Mouse (Mus musculus) CH12.LX (cell line): ENCODE measurements around the gene Itpr2. TPM values are rescaled to one million over a fixed set of nuclear protein-coding genes. Genes with fewer than 3 reads are reported as not detected.

Source experiments
- DNase-seq: peaks from one replicate; pipeline ENCODE4 v3.0.0-alpha.2; 2013; ENCODE audit errors: extremely low read depth
- H3K27ac ChIP-seq: 2 replicates; pipeline ENCODE4 v1.5.1; 2012; ENCODE audit warnings: low read depth, mild to moderate bottlenecking, control low read depth, moderate library complexity; ENCODE audit not compliant: insufficient read depth
- H3K27me3 ChIP-seq: replicated peaks from 2 replicates; pipeline ENCODE3; 2012; ENCODE audit warnings: inconsistent platforms
- H3K36me3 ChIP-seq, 2 experiments: replicated peaks in 1 of 2; 2 replicates each; pipeline versions ENCODE3 to v1.6.1; 2012; ENCODE audit warnings: inconsistent platforms in 1 of 2, low read length in 1 of 2, mild to moderate bottlenecking in 1 of 2, mixed read lengths in 1 of 2, moderate library complexity in 1 of 2; ENCODE audit not compliant: control insufficient read depth in 1 of 2, insufficient read depth in 1 of 2
- H3K4me1 ChIP-seq, 2 experiments: 2 replicates each; pipeline ENCODE4 v1.6.1; 2012; ENCODE audit warnings: inconsistent platforms in 1 of 2, moderate library complexity in 1 of 2; ENCODE audit not compliant: insufficient read depth in 2 of 2, control insufficient read depth in 1 of 2
- H3K4me2 ChIP-seq: 2 replicates; pipeline ENCODE4 v1.6.1; 2012; ENCODE audit warnings: low read depth, mild to moderate bottlenecking, control low read depth; ENCODE audit not compliant: poor library complexity, insufficient read depth, severe bottlenecking
- H3K4me3 ChIP-seq, 3 experiments: fragments of 150-350 bp in 1 of 3; sonication (generic) in 1 of 3; replicated peaks in 1 of 3; 2 replicates each; pipeline versions ENCODE3 to v1.5.1; 2011 to 2012; ENCODE audit warnings: low read depth in 2 of 3, low read length in 2 of 3, mild to moderate bottlenecking in 2 of 3, moderate library complexity in 2 of 3, control low read depth in 1 of 3, improper control_type of control experiment in 1 of 3, inconsistent platforms in 1 of 3, mixed read lengths in 1 of 3; ENCODE audit not compliant: poor library complexity in 1 of 3
- H3K79me2 ChIP-seq: replicated peaks from 2 replicates; pipeline ENCODE4 v1.6.1; 2012; ENCODE audit warnings: mild to moderate bottlenecking, moderate library complexity; ENCODE audit not compliant: control insufficient read depth, poor library complexity, insufficient read depth, severe bottlenecking; ENCODE audit errors: extremely low read depth
- H3K9ac ChIP-seq: 2 replicates; pipeline ENCODE4 v1.6.1; 2012; ENCODE audit warnings: low read depth, mild to moderate bottlenecking, control low read depth, moderate library complexity; ENCODE audit not compliant: insufficient read depth
- H3K9me3 ChIP-seq: replicated peaks from 2 replicates; pipeline ENCODE3; 2012; ENCODE audit warnings: low read length, inconsistent platforms, mixed read lengths
- CHD2 ChIP-seq: IDR thresholded peaks from 2 replicates; pipeline ENCODE4 v1.6.1; 2011; ENCODE audit warnings: low read length, improper control_type of control experiment
- CTCF ChIP-seq, 2 experiments: IDR thresholded peaks in 1 of 2; conservative IDR thresholded peaks in 1 of 2; 2 replicates each; pipeline ENCODE4 v1.5.1; 2011 to 2012; ENCODE audit warnings: low read depth in 2 of 2, low read length in 2 of 2, improper control_type of control experiment in 1 of 2, inconsistent platforms in 1 of 2, mild to moderate bottlenecking in 1 of 2, moderate library complexity in 1 of 2
- EP300 ChIP-seq: IDR thresholded peaks from 2 replicates; pipeline ENCODE4 v1.6.1; 2011; ENCODE audit warnings: low read length, improper control_type of control experiment
- ETS1 ChIP-seq: conservative IDR thresholded peaks from 2 replicates; pipeline ENCODE4 v1.6.1; 2012; ENCODE audit warnings: low read depth, mild to moderate bottlenecking, inconsistent platforms, low read length, improper control_type of control experiment, moderate library complexity
- GABPA ChIP-seq: IDR thresholded peaks from 2 replicates; pipeline ENCODE4 v1.6.1; 2012; ENCODE audit warnings: low read depth, low read length, improper control_type of control experiment, inconsistent platforms; ENCODE audit not compliant: insufficient replicate concordance
- JUND ChIP-seq: conservative IDR thresholded peaks from 2 replicates; pipeline ENCODE4 v1.6.1; 2011; ENCODE audit warnings: low read depth, low read length, improper control_type of control experiment
- MAFK ChIP-seq: IDR thresholded peaks from 2 replicates; pipeline ENCODE4 v1.6.1; 2011; ENCODE audit warnings: low read length, improper control_type of control experiment; ENCODE audit not compliant: insufficient replicate concordance
- MXI1 ChIP-seq: IDR thresholded peaks from 2 replicates; pipeline ENCODE4 v1.6.1; 2011; ENCODE audit warnings: mild to moderate bottlenecking, low read depth, low read length, improper control_type of control experiment
- MYC ChIP-seq: IDR thresholded peaks from 2 replicates; pipeline ENCODE4 v1.6.1; 2011; ENCODE audit warnings: low read depth, mild to moderate bottlenecking, improper control_type of control experiment, low read length
- NELFE ChIP-seq: IDR thresholded peaks from 2 replicates; pipeline ENCODE4 v1.6.1; 2011; ENCODE audit warnings: low read depth, low read length, improper control_type of control experiment
- PAX5 ChIP-seq: IDR thresholded peaks from 2 replicates; pipeline ENCODE4 v1.6.1; 2012; ENCODE audit warnings: low read length, inconsistent platforms, mixed read lengths
- SMC3 ChIP-seq: IDR thresholded peaks from 2 replicates; pipeline ENCODE4 v1.6.1; 2011; ENCODE audit warnings: low read depth, low read length, improper control_type of control experiment
- UBTF ChIP-seq: IDR thresholded peaks from 2 replicates; pipeline ENCODE4 v1.6.1; 2012; ENCODE audit warnings: low read depth, mild to moderate bottlenecking, inconsistent platforms, low read length, improper control_type of control experiment, moderate library complexity
- USF2 ChIP-seq: conservative IDR thresholded peaks from 2 replicates; pipeline ENCODE4 v1.6.1; 2011; ENCODE audit warnings: low read depth, low read length, improper control_type of control experiment
- ZC3H11A ChIP-seq: IDR thresholded peaks from 2 replicates; pipeline ENCODE4 v1.6.1; 2012; ENCODE audit warnings: low read depth, mild to moderate bottlenecking, inconsistent platforms, low read length, improper control_type of control experiment
- ZMIZ1 ChIP-seq: IDR thresholded peaks from 2 replicates; pipeline ENCODE4 v1.6.1; 2012; ENCODE audit warnings: low read depth, mild to moderate bottlenecking, inconsistent platforms, low read length, improper control_type of control experiment
- ZNF384 ChIP-seq: IDR thresholded peaks from 2 replicates; pipeline ENCODE4 v1.6.1; 2012; ENCODE audit warnings: low read depth, low read length, improper control_type of control experiment, inconsistent platforms
- dilution Hi-C: fragments of 300-500 bp; cut with MboI; formaldehyde crosslinking; loops from 2 replicates; pipeline ENCODE4 v1.14.3; 2020; ENCODE audit warnings: low sequenced_read_pairs; ENCODE audit not compliant: extremely low pct_unique_long_range_greater_than_20kb, extremely low pct_ligation_motif_present
- in situ Hi-C: fragments of 300-500 bp; cut with MboI; formaldehyde crosslinking; loops from 3 replicates; pipeline ENCODE4 v1.14.3; 2019; ENCODE audit warnings: low sequenced_read_pairs, low pct_ligation_motif_present, low pct_unique_long_range_greater_than_20kb, mixed read lengths
- polyA plus RNA-seq: library from polyadenylated mRNA; unstranded; fragments of >175 nt; gene quantifications from 2 replicates; pipeline ENCODE4 v1.2.1, GENCODE M21; 2012; ENCODE audit warnings: low read depth; ENCODE audit not compliant: insufficient read length
- total RNA-seq, 2 experiments: library from RNA; depleted of rRNA; stranded (reverse); fragments of 300-350 nt in 1 of 2; fragments of >200 nt in 1 of 2; gene quantifications; 2 replicates each; pipeline ENCODE4 v1.2.3; 2012 to 2014

The Itpr2 gene
- total and polyA plus RNA-seq, 3 experiments, result 3.5 to 8.9 (median 4.4) TPM

DNA sequence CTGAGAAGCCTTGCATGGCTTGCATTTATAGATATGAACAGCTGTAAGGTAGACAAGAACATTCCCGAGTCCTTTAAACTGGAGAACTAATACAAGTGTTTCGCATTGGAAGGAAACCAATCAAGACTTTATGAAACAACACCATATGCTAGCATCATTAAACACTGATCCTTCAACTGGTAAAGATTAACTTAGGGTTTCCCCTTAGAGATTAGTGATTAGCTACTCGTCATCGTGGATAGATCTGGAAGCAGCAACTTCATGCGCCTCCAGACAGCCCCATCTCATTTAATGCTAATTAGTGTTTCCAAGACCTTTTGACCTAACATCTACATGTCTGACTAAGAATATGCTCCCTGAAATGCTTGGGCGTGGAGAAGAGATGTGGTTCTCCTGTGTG is 255.7 kb downstream of the Itpr2 start:
- no peaks in the 10 kb centered on the region for H3K27me3 ChIP-seq
- H3K4me2 ChIP-seq, result no peak overlapping the region
- H3K79me2 ChIP-seq, result no peaks in the 10 kb centered on the region
- H3K36me3 ChIP-seq, result no peaks in the 10 kb centered on the region
- no peaks in the 10 kb centered on the region for H3K9me3 ChIP-seq
- H3K27ac ChIP-seq, result no peak overlapping the region
- no peaks in the 10 kb centered on the region for H3K4me1 ChIP-seq
- DNase-seq, result no peak
- TF ChIP-seq NELFE (no peak), ETS1 (no peak), ZC3H11A (no peak), ZNF384 (no peak), MYC (no peak), EP300 (no peak), MXI1 (no peak), ZMIZ1 (no peak), MAFK (no peak), CTCF (conservative IDR thresholded peaks at IDR 0.05 in 1 of 2, IDR thresholded peaks at IDR 0.05 in 1 of 2; ENCODE audit: low read depth in 2 of 2, low read length in 2 of 2) (no peak), USF2 (no peak), JUND (no peak), PAX5 (no peak), SMC3 (no peak), UBTF (no peak), CHD2 (no peak)
- dilution Hi-C loops, result no loop called here
- in situ Hi-C loops, result no loop called here
- H3K4me3 ChIP-seq, result no peak overlapping the region
- no peak overlapping the region for H3K9ac ChIP-seq

DNA sequence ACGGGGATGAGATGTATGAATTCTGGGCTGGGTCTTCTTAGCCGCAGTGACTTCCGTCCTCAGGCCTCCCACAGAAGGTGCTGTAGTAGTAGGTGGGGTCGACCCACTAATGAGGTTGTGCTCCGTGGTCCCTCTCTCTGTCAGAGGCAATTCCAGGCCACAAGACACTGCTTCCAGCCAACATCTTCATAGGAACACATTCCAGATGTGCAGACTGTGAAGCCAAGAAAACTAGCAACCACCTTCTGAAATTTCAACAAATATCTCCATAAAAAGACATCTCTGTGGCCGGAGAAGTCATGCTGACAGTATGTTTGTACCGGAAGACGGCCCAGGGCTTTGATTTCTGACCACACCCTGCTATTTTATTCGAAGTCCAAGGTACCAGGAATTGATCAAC is 256.1 kb downstream of the Itpr2 start:
- no peaks in the 10 kb centered on the region for H3K4me1 ChIP-seq
- H3K36me3 ChIP-seq, result no peaks in the 10 kb centered on the region
- no peak overlapping the region for H3K9ac ChIP-seq
- no peak overlapping the region for H3K27ac ChIP-seq
- dilution Hi-C loops, result no loop called here
- H3K4me3 ChIP-seq, result no peak overlapping the region
- TF ChIP-seq GABPA (no peak), ZNF384 (no peak), CTCF (conservative IDR thresholded peaks at IDR 0.05 in 1 of 2, IDR thresholded peaks at IDR 0.05 in 1 of 2; ENCODE audit: low read depth in 2 of 2, low read length in 2 of 2) (no peak), ZMIZ1 (no peak)
- TF ChIP-seq, all 38 proteins: peak for 0
- DNase-seq, result no peak
- Histone ChIP-seq H3K4me2 (no peak overlapping the region), H3K79me2 (no peaks in the 10 kb centered on the region), H3K27me3 (no peaks in the 10 kb centered on the region), H3K9me3 (no peaks in the 10 kb centered on the region)
- in situ Hi-C loops, result no loop called here
